Mouse (Mus musculus) embryonic facial prominence, embryonic 15.5 days (tissue): ENCODE data around the gene Ano6. TPM values are rescaled to one million over a fixed set of nuclear protein-coding genes. Genes with fewer than 3 reads are reported as not detected.

Experiments used
- ATAC-seq: fragments of 200-750 bp; cut with Nextera tagmentation; 2 replicates; pipeline ENCODE4 v1.8.0; 2017; ENCODE audit warnings: low read depth, moderate TSS enrichment; ENCODE audit not compliant: insufficient number of reproducible peaks, low FRiP score, low TSS enrichment
- H3K27ac ChIP-seq: fragments of 300-500 bp; sonication (generic); replicated peaks from 2 replicates; pipeline ENCODE4 v1.5.1; 2015; ENCODE audit warnings: mild to moderate bottlenecking, inconsistent platforms
- H3K27me3 ChIP-seq: fragments of 300-500 bp; sonication (generic); 2 replicates; pipeline ENCODE4 v1.6.1; 2015; ENCODE audit warnings: inconsistent platforms
- H3K36me3 ChIP-seq: fragments of 300-500 bp; sonication (generic); 2 replicates; pipeline ENCODE4 v1.6.1; 2015; ENCODE audit warnings: mild to moderate bottlenecking, inconsistent platforms
- H3K4me1 ChIP-seq: fragments of 300-500 bp; sonication (generic); 2 replicates; pipeline ENCODE4 v1.6.1; 2015; ENCODE audit warnings: inconsistent platforms
- H3K4me2 ChIP-seq: fragments of 300-500 bp; sonication (generic); replicated peaks from 2 replicates; pipeline ENCODE4 v1.6.1; 2015; ENCODE audit warnings: mild to moderate bottlenecking, inconsistent platforms
- H3K4me3 ChIP-seq: fragments of 300-500 bp; sonication (generic); replicated peaks from 2 replicates; pipeline ENCODE4 v1.5.1; 2015; ENCODE audit warnings: mild to moderate bottlenecking, inconsistent platforms
- H3K9ac ChIP-seq: fragments of 300-500 bp; sonication (generic); 2 replicates; pipeline ENCODE4 v1.6.1; 2015; ENCODE audit warnings: inconsistent platforms
- H3K9me3 ChIP-seq: fragments of 300-500 bp; sonication (generic); replicated peaks from 2 replicates; pipeline ENCODE4 v1.6.1; 2016; ENCODE audit warnings: inconsistent platforms
- WGBS: fragments of 180-500 bp; shearing (Covaris S2); methylation state at CpG from one replicate; pipeline ENCODE4 v1.1.7; 2015; 5-methylcytosine and 5-hydroxymethylcytosine counted together
- polyA plus RNA-seq: library from polyadenylated mRNA; unstranded; fragments of >200 nt; fragmentation: Nextera tagmentation; extraction: Ambion mirVana; gene quantifications from 2 replicates; pipeline ENCODE4 v1.2.1, GENCODE M21; 2015

The Ano6 gene
- polyA plus RNA-seq, 1 experiment from 2014 or later, result 51.5 TPM

- Histone ChIP-seq H3K27me3 (no peaks in the 10 kb centered on the region), H3K9ac (no peak overlapping the region), H3K4me3 (no peak overlapping the region), H3K4me2 (no peak overlapping the region), H3K9me3 (no peaks in the 10 kb centered on the region), H3K27ac (no peak overlapping the region), H3K36me3 (no peaks in the 10 kb centered on the region), H3K4me1 (peaks cover 12% of the 10 kb centered on the region)
- 75% methylated on average over 14 of the region's 14 CpGs for WGBS
- ATAC-seq, result no peak
Measured at GRCm38 (mm10) chr15:95904247-95904646, 113.6 kb downstream of the Ano6 start.

- Histone ChIP-seq H3K27me3 (no peaks in the 10 kb centered on the region), H3K36me3 (no peaks in the 10 kb centered on the region), H3K4me2 (no peak overlapping the region), H3K4me1 (peaks cover 17% of the 10 kb centered on the region), H3K9ac (no peak overlapping the region), H3K27ac (no peak overlapping the region), H3K9me3 (no peaks in the 10 kb centered on the region), H3K4me3 (no peak overlapping the region)
- ATAC-seq, result no peak
- 62% methylated on average over 7 of the region's 7 CpGs for WGBS
Measured at GRCm38 (mm10) chr15:95906017-95906749, 115.5 kb downstream of the Ano6 start.

- no peak overlapping the region for H3K4me2 ChIP-seq
- no peaks in the 10 kb centered on the region for H3K36me3 ChIP-seq
- 77% methylated on average over 1 of the region's 1 CpGs for WGBS
- H3K9me3 ChIP-seq, result no peaks in the 10 kb centered on the region
- ATAC-seq, result no peak
- H3K9ac ChIP-seq, result no peak overlapping the region
- no peaks in the 10 kb centered on the region for H3K27me3 ChIP-seq
- peaks cover 17% of the 10 kb centered on the region for H3K4me1 ChIP-seq
- H3K27ac ChIP-seq, result no peak overlapping the region
- no peak overlapping the region for H3K4me3 ChIP-seq
Measured at GRCm38 (mm10) chr15:95906891-95907290, 116.2 kb downstream of the Ano6 start.

GRCm38 (mm10) chr15:95907337-95907736 is 116.7 kb downstream of the Ano6 start:
- Histone ChIP-seq H3K4me1 (peaks cover 17% of the 10 kb centered on the region), H3K36me3 (no peaks in the 10 kb centered on the region), H3K4me2 (no peak overlapping the region), H3K9me3 (no peaks in the 10 kb centered on the region), H3K4me3 (no peak overlapping the region), H3K27me3 (no peaks in the 10 kb centered on the region), H3K27ac (no peak overlapping the region), H3K9ac (no peak overlapping the region)
- WGBS, result 73% methylated on average over 10 of the region's 10 CpGs
- no peak for ATAC-seq

- 96% methylated on average over 1 of the region's 1 CpGs for WGBS
Measured at GRCm38 (mm10) chr15:95907909-95908308, 117.3 kb downstream of the Ano6 start.

GRCm38 (mm10) chr15:95910099-95910780 is 119.6 kb downstream of the Ano6 start:
- H3K4me1 ChIP-seq, result peaks cover 17% of the 10 kb centered on the region
- H3K4me3 ChIP-seq, result no peak overlapping the region
- ATAC-seq, result no peak
- H3K4me2 ChIP-seq, result no peak overlapping the region
- H3K9me3 ChIP-seq, result no peaks in the 10 kb centered on the region
- no peak overlapping the region for H3K27ac ChIP-seq
- WGBS, result 65% methylated on average over 3 of the region's 3 CpGs
- peaks cover 9% of the 10 kb centered on the region; the same call in 1 of the 2 replicates for H3K36me3 ChIP-seq
- H3K9ac ChIP-seq, result no peak overlapping the region
- no peaks in the 10 kb centered on the region for H3K27me3 ChIP-seq

More at GRCm38 (mm10) chr15:95907909-95908308, 117.3 kb downstream of the Ano6 start:
- Histone ChIP-seq H3K27ac (no peak overlapping the region), H3K27me3 (no peaks in the 10 kb centered on the region), H3K4me1 (peaks cover 17% of the 10 kb centered on the region), H3K4me2 (no peak overlapping the region), H3K9me3 (no peaks in the 10 kb centered on the region), H3K4me3 (no peak overlapping the region), H3K36me3 (no peaks in the 10 kb centered on the region), H3K9ac (no peak overlapping the region)
- ATAC-seq, result no peak

GRCm38 (mm10) chr15:95914963-95915362 is 124.3 kb downstream of the Ano6 start:
- H3K36me3 ChIP-seq, result peaks cover 37% of the 10 kb centered on the region; the same call in 1 of the 2 replicates
- ATAC-seq, result no peak

GRCm38 (mm10) chr15:95915477-95915876 is 124.8 kb downstream of the Ano6 start:
- H3K4me2 ChIP-seq, result no peak overlapping the region
- WGBS, result 93% methylated on average over 3 of the region's 3 CpGs
- peaks cover 37% of the 10 kb centered on the region; the same call in 1 of the 2 replicates for H3K36me3 ChIP-seq
- no peaks in the 10 kb centered on the region for H3K9me3 ChIP-seq
- ATAC-seq, result no peak
- no peak overlapping the region for H3K27ac ChIP-seq
- no peak overlapping the region for H3K4me3 ChIP-seq
- peaks cover 14% of the 10 kb centered on the region for H3K4me1 ChIP-seq
- no peaks in the 10 kb centered on the region for H3K27me3 ChIP-seq
- H3K9ac ChIP-seq, result no peak overlapping the region

More at GRCm38 (mm10) chr15:95914963-95915362, 124.3 kb downstream of the Ano6 start:
- Histone ChIP-seq H3K27me3 (no peaks in the 10 kb centered on the region), H3K4me2 (no peak overlapping the region), H3K9ac (no peak overlapping the region), H3K4me1 (peaks cover 15% of the 10 kb centered on the region), H3K4me3 (no peak overlapping the region), H3K27ac (no peak overlapping the region), H3K9me3 (no peaks in the 10 kb centered on the region)
- 90% methylated on average over 3 of the region's 3 CpGs for WGBS

- no peak overlapping the region for H3K27ac ChIP-seq
- 93% methylated on average over 3 of the region's 3 CpGs for WGBS
- H3K9ac ChIP-seq, result no peak overlapping the region
- no peaks in the 10 kb centered on the region for H3K9me3 ChIP-seq
- peaks cover 37% of the 10 kb centered on the region; the same call in 1 of the 2 replicates for H3K36me3 ChIP-seq
- no peak overlapping the region for H3K4me2 ChIP-seq
- H3K4me3 ChIP-seq, result no peak overlapping the region
- ATAC-seq, result no peak
- peaks cover 18% of the 10 kb centered on the region for H3K4me1 ChIP-seq
- H3K27me3 ChIP-seq, result no peaks in the 10 kb centered on the region
Measured at GRCm38 (mm10) chr15:95917330-95917729, 126.7 kb downstream of the Ano6 start.

- H3K27ac ChIP-seq, result peak overlapping the region; percentile 65
- H3K9ac ChIP-seq, result no peak overlapping the region
- ATAC-seq, result no peak
- no peak overlapping the region for H3K4me3 ChIP-seq
- H3K9me3 ChIP-seq, result no peaks in the 10 kb centered on the region
- H3K4me1 ChIP-seq, result peaks cover 23% of the 10 kb centered on the region
- H3K4me2 ChIP-seq, result 0 out of 2 replicates have a peak overlapping the region, but pooled peaks have one; percentile 17
- WGBS, result 26% methylated on average over 9 of the region's 9 CpGs
- H3K27me3 ChIP-seq, result no peaks in the 10 kb centered on the region
- H3K36me3 ChIP-seq, result peaks cover 30% of the 10 kb centered on the region; the same call in 1 of the 2 replicates
Measured at GRCm38 (mm10) chr15:95920047-95920446, 129.4 kb downstream of the Ano6 start.

GRCm38 (mm10) chr15:95921072-95921471 is 130.4 kb downstream of the Ano6 start:
- H3K27me3 ChIP-seq, result no peaks in the 10 kb centered on the region
- no peak overlapping the region for H3K9ac ChIP-seq
- H3K36me3 ChIP-seq, result peaks cover 21% of the 10 kb centered on the region; the same call in 1 of the 2 replicates
- H3K4me3 ChIP-seq, result no peak overlapping the region
- WGBS, result 87% methylated on average over 3 of the region's 3 CpGs
- peaks cover 23% of the 10 kb centered on the region for H3K4me1 ChIP-seq
- no peak for ATAC-seq
- H3K27ac ChIP-seq, result no peak overlapping the region
- no peak overlapping the region for H3K4me2 ChIP-seq
- no peaks in the 10 kb centered on the region for H3K9me3 ChIP-seq
